Mouse (Mus musculus) kidney, postnatal 0 days (tissue): ENCODE data around the gene Wfikkn2. TPM values are rescaled to one million over a fixed set of nuclear protein-coding genes. Genes with fewer than 3 reads are reported as not detected.

ENCODE experiments used
- ATAC-seq: fragments of 200-750 bp; cut with Nextera tagmentation; replicated peaks from 2 replicates; pipeline ENCODE4 v1.8.0; 2017; ENCODE audit warnings: low read depth, moderate number of reproducible peaks, moderate TSS enrichment, moderate library complexity; ENCODE audit not compliant: low FRiP score
- DNase-seq: peaks from one replicate; pipeline ENCODE4 v3.0.0-alpha.2; 2016; ENCODE audit warnings: low spot score
- H3K27ac ChIP-seq: fragments of 300-500 bp; sonication (generic); 2 replicates; pipeline ENCODE4 v1.5.1; 2014; ENCODE audit warnings: mild to moderate bottlenecking
- H3K27me3 ChIP-seq: fragments of 300-500 bp; sonication (generic); 2 replicates; pipeline ENCODE4 v1.6.1; 2014; ENCODE audit warnings: low read length, mixed read lengths; ENCODE audit not compliant: insufficient read depth
- H3K36me3 ChIP-seq: fragments of 300-500 bp; sonication (generic); 2 replicates; pipeline ENCODE4 v1.6.1; 2014; ENCODE audit warnings: low read length, mixed read lengths; ENCODE audit not compliant: insufficient read depth
- H3K4me1 ChIP-seq: fragments of 300-500 bp; sonication (generic); replicated peaks from 2 replicates; pipeline ENCODE4 v1.6.1; 2014; ENCODE audit warnings: antibody characterized with exemption, low read length, mixed read lengths; ENCODE audit not compliant: insufficient read depth
- H3K4me2 ChIP-seq: fragments of 300-500 bp; sonication (generic); 2 replicates; pipeline ENCODE4 v1.6.1; 2014; ENCODE audit warnings: mild to moderate bottlenecking, low read length, moderate library complexity, mixed read lengths
- H3K4me3 ChIP-seq: fragments of 300-500 bp; sonication (generic); replicated peaks from 2 replicates; pipeline ENCODE4 v1.5.1; 2014; ENCODE audit warnings: low read depth, low read length
- H3K9ac ChIP-seq: fragments of 300-500 bp; sonication (generic); 2 replicates; pipeline ENCODE4 v1.6.1; 2014; ENCODE audit warnings: low read depth, low read length
- H3K9me3 ChIP-seq: fragments of 300-500 bp; sonication (generic); replicated peaks from 2 replicates; pipeline ENCODE4 v1.6.1; 2016; ENCODE audit warnings: low read length, inconsistent platforms, mixed read lengths
- CTCF ChIP-seq: IDR thresholded peaks from 2 replicates; pipeline ENCODE4 v1.5.1; 2016; ENCODE audit warnings: antibody characterized with exemption, low read depth, mild to moderate bottlenecking, moderate library complexity
- WGBS: fragments of 180-500 bp; shearing (Covaris S2); extraction: QIAGEN DNeasy Blood & Tissue Kit; methylation state at CpG from one replicate; pipeline ENCODE4 v1.1.7; 2014; 5-methylcytosine and 5-hydroxymethylcytosine counted together
- polyA plus RNA-seq: library from polyadenylated mRNA; unstranded; fragments of >200 nt; fragmentation: Nextera tagmentation; extraction: Ambion mirVana; gene quantifications from 2 replicates; pipeline ENCODE4 v1.2.1, GENCODE M21; 2015

The Wfikkn2 gene
- polyA plus RNA-seq, 1 experiment from 2014 or later = 1.2 TPM

DNA sequence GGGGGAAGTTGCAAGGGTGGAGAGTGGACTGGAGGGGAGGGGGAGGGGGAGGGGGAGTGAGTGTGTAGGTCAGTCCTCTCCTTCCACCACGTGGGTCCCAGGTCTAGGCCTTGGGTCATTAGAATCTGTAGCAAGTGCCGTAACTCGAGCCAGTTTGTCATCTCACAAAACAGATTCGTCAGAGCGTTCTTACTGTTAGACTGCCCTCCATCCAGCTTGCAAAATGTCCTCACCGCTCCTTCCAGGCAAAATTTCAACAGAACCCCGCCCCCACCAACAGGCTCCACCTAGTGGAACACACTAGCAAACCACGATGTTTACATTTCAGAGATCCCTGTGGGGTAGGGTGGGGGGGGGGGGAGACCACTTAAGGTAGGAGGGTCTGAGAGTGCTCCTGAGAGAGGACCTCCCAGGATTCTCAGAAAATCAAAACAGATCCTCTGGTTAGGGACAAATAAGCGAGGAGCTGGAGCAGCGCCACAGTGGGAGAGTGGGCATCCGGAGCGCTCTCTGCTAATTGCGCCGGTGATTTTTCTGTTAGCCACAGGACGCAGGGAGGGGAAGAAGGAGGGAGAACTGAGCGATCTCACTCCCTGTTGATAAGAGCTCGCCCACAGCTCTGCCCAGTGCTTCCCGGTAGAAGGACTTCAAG, 19.5 kb upstream of the Wfikkn2 start:
- peak; percentile 75 for ATAC-seq
- peak overlapping the region; percentile 67 for H3K4me2 ChIP-seq
- H3K4me1 ChIP-seq = no peaks in the 10 kb centered on the region
- WGBS = 1% methylated on average over 18 of the region's 18 CpGs
- TF ChIP-seq CTCF = peak; percentile 63
- peak overlapping the region; percentile 44; the same call in 1 of the 2 replicates for H3K9ac ChIP-seq
- H3K36me3 ChIP-seq = no peaks in the 10 kb centered on the region
- peak overlapping the region; percentile 33 for H3K4me3 ChIP-seq
- peak overlapping the region; percentile 27; the same call in 1 of the 2 replicates for H3K27ac ChIP-seq
- H3K9me3 ChIP-seq = no peaks in the 10 kb centered on the region
- H3K27me3 ChIP-seq = no peaks in the 10 kb centered on the region
- DNase-seq = peak; percentile 88

DNA sequence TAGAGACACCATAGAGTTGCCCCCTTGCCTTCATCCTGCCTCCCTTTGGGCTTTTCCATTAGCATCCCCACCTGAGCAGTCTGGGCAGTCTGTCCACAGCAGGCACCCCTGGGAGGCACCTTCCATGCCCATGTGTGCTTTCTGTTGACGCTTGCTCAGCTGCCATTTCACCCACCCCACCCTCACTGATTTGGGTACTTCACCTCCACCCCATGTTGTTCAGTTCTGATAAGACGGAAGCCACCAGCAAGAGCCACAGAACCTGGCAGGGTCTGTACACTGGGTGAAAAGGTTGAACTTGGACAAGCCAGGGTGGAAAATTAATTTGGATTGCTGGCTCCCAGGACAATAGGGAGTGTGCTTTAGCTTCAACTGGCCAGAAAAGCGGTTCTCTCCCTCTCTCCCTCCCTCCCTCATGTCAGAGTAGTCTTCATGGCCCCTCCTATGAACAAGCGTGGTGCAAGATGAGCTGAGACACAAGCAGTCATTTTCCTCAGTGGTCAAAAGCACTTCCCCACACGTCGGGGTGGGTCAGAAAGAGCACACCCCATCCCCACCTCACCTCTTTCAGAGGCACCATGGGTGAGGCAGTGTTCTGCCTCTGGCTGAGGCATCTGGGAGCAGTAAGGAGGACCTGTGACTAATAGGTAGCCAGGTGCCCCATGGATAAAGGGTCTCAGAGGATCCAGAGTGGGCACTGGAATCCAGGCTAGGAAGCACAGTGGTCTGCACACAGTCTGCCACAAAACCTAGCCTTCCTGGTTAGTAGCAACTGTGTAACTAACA, 16.0 kb upstream of the Wfikkn2 start:
- TF ChIP-seq CTCF = no peak
- H3K4me3 ChIP-seq = no peak overlapping the region
- DNase-seq (no peak), ATAC-seq (no peak)
- WGBS = 67% methylated on average over 6 of the region's 6 CpGs
- H3K36me3 ChIP-seq = no peaks in the 10 kb centered on the region
- no peak overlapping the region for H3K9ac ChIP-seq
- no peaks in the 10 kb centered on the region for H3K4me1 ChIP-seq
- H3K4me2 ChIP-seq = no peak overlapping the region
- H3K27me3 ChIP-seq = no peaks in the 10 kb centered on the region
- H3K27ac ChIP-seq = no peak overlapping the region
- no peaks in the 10 kb centered on the region for H3K9me3 ChIP-seq

DNA sequence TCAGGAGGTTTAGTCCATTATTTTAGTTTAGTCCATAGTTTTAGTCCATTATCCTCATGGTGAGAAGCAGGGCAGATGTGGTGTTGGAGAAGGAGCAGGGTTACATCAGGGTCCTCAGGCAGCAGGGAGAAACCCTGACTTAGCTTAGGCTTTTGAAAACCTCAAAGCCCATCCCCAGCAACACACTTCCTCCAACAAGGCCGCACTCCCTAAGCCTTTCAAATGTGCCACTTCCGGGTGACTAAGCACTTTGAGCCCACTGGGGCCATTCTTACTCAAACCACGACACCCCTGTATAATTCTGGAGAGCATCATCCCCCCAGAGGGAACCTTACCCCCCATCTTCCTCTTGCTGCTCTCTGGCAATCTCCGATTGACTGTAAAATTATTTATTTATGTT, 14.0 kb upstream of the Wfikkn2 start:
- no peak overlapping the region for H3K4me2 ChIP-seq
- no peaks in the 10 kb centered on the region for H3K9me3 ChIP-seq
- no peaks in the 10 kb centered on the region for H3K36me3 ChIP-seq
- ATAC-seq (no peak), DNase-seq (no peak)
- TF ChIP-seq CTCF = no peak
- H3K9ac ChIP-seq = no peak overlapping the region
- no peak overlapping the region for H3K4me3 ChIP-seq
- no peaks in the 10 kb centered on the region for H3K4me1 ChIP-seq
- 81% methylated on average over 4 of the region's 4 CpGs for WGBS
- no peaks in the 10 kb centered on the region for H3K27me3 ChIP-seq
- H3K27ac ChIP-seq = no peak overlapping the region

DNA sequence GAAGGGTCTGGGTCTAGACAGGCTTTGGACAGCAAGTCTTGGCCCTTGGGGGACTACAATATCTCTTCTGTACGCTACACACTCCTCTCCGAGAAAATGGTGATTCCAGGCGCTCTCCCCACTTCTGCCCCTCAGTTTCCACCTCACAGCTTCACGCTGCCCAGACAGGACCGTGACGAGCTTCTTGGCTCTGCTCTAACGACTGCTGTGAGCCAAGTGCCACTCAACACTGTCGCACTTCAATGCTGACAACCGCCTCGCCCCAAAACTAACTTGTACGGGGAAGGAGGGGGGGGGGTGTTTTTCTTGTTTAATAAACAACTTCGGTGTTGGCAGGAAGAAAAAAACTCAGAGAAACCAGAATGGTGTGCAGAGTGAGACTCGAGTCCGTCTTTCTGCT, 12.2 kb upstream of the Wfikkn2 start:
- Histone ChIP-seq H3K4me1 (no peaks in the 10 kb centered on the region), H3K27ac (no peak overlapping the region), H3K4me3 (no peak overlapping the region), H3K9me3 (no peaks in the 10 kb centered on the region), H3K4me2 (no peak overlapping the region), H3K27me3 (no peaks in the 10 kb centered on the region), H3K9ac (no peak overlapping the region), H3K36me3 (no peaks in the 10 kb centered on the region)
- 41% methylated on average over 14 of the region's 14 CpGs for whole genome bisulfite sequencing
- DNase-seq (no peak), ATAC-seq (no peak)
- TF ChIP-seq CTCF = no peak

DNA sequence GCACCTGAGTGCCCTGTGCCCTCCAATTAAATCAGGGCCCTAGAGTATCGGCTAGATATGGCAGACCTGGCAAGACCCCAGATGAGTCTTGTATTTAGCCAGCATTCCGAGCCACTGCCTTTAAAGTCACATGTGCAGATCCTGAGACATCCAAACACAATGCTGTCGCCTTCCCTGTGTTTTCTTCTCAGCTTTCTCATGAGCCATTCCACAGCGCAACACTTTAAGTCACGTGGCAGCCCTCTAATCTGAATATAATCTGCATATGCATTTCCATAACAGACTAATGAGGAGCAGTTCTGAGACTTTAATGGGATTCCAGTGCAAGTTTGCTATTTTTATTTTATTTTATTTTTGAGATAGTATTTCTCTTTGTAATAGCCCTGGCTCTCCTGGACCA, 9.9 kb upstream of the Wfikkn2 start:
- Histone ChIP-seq H3K4me3 (no peak overlapping the region), H3K4me2 (no peak overlapping the region), H3K9me3 (no peaks in the 10 kb centered on the region), H3K36me3 (no peaks in the 10 kb centered on the region), H3K27ac (no peak overlapping the region), H3K4me1 (no peaks in the 10 kb centered on the region), H3K9ac (no peak overlapping the region), H3K27me3 (no peaks in the 10 kb centered on the region)
- DNase-seq = no peak
- TF ChIP-seq CTCF = no peak
- 72% methylated on average over 5 of the region's 5 CpGs for WGBS
- no peak for ATAC-seq

DNA sequence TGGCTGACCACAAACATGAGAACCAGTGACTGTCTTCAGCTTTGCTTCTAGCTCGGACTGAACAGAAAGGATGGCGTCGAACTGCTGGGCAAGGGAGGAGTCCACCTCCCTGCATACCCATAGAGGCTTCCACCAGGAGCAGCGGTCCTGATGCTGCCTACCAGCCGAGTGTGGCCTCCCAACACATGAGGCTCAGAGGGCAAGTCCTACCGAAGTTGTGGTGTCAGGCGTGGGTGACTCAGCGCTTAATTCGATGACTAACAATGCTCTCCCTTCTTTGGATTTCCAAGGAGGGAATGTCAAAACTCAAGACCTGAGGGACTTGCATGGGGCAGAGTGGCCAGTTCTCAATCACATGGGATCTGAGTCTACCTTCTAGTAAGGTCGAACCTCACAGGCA, 7.9 kb upstream of the Wfikkn2 start:
- H3K27ac ChIP-seq = no peak overlapping the region
- no peak overlapping the region for H3K4me2 ChIP-seq
- H3K4me1 ChIP-seq = no peaks in the 10 kb centered on the region
- DNase-seq (no peak), ATAC-seq (no peak)
- no peaks in the 10 kb centered on the region for H3K36me3 ChIP-seq
- TF ChIP-seq CTCF = no peak
- WGBS = 84% methylated on average over 10 of the region's 10 CpGs
- H3K27me3 ChIP-seq = no peaks in the 10 kb centered on the region
- H3K4me3 ChIP-seq = no peak overlapping the region
- no peak overlapping the region for H3K9ac ChIP-seq
- H3K9me3 ChIP-seq = no peaks in the 10 kb centered on the region
